Mouse (Mus musculus) erythroblast, embryonic 14.5 days (primary cell): Measurements from ENCODE around the gene Ooep.

Source experiments
- GATA1 ChIP-seq: IDR thresholded peaks from 2 replicates; pipeline ENCODE4 v1.6.1; 2012; ENCODE audit warnings: low read length, inconsistent platforms, mixed read lengths
- TAL1 ChIP-seq: IDR thresholded peaks from 3 replicates; pipeline ENCODE4 v1.6.1; 2012; ENCODE audit warnings: low read length, inconsistent platforms, mixed read lengths

DNA sequence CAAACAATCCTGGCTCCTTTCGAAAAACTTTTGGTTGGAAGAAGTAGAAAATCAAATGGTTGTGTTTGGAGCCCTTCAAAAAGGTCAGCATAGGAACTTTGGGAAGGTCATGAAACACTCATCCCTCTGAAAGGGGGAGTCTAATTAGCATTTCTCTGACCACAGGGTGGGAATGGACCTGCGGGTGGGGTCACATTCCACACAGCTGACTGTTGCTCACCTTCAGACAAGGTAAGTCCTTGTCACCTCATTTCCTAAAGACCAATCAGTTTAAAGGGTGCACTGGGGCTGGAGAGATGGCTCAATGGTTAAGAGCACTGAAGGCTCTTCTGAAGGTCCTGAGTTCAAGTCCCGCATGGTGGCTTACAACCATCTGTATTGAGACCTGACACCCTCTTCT is 7.1 kb downstream of the Ooep start:
- TF ChIP-seq GATA1 (no peak), TAL1 (no peak)
